Mouse (Mus musculus) E14TG2a.4 (cell line): ENCODE measurements around the gene Vav3.

Experiments used
- CTCF ChIP-seq: conservative IDR thresholded peaks from 2 replicates; pipeline ENCODE4 v1.5.1; 2014; ENCODE audit warnings: low read length
- POU5F1 ChIP-seq: IDR thresholded peaks from 2 replicates; pipeline ENCODE4 v1.6.1; 2014; ENCODE audit warnings: low read length, borderline replicate concordance

DNA sequence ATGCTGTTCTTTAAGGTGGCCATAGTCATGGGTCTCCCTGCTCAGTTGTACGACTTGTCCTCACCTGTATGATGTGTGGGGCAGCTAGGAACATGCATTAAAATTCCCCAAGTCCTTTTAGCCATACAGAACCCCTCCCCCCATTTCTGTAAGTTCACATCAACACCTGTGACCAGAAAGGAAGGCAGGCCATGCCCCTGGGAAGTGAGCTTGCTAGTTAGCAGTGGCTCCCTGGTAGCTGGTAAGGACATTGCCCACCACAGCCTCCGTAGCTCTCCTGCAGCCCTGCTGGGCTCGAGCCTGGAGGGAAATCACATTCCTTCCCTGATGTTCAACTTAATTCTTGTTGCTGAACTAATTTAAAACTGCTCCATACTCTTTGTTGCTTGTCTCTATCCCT lies 146.3 kb downstream of the Vav3 start:
- no peak for TF ChIP-seq CTCF
- no peak for TF ChIP-seq POU5F1
